Mouse (Mus musculus) testis, adult 2 months (tissue): ENCODE data around the gene Zdhhc14.

Experiments used
- CTCF ChIP-seq: fragments of 200-500 bp; IDR thresholded peaks from 2 replicates; pipeline ENCODE4 v1.5.1; 2012; ENCODE audit warnings: low read depth, mild to moderate bottlenecking, inconsistent platforms, low read length, moderate library complexity; ENCODE audit not compliant: control insufficient read depth, insufficient read depth, insufficient replicate concordance
- POLR2A ChIP-seq: fragments of 200-500 bp; IDR thresholded peaks from 2 replicates; pipeline ENCODE4 v1.6.1; 2012; ENCODE audit warnings: low read depth, mild to moderate bottlenecking, inconsistent platforms, low read length, moderate library complexity; ENCODE audit not compliant: control insufficient read depth

- TF ChIP-seq POLR2A (no peak), CTCF (peak; percentile 49; the same call in 1 of the 2 replicates)
These were observed 43.0 kb downstream of the Zdhhc14 start for GRCm38 (mm10) chr17:5535357-5535756.
